Mouse (Mus musculus): ENCODE data around the gene Rbm20. TPM values are rescaled to one million over a fixed set of nuclear protein-coding genes. Genes with fewer than 3 reads are reported as not detected.
"Not testable (repeated sequence)": the region's sequence is repeated elsewhere in the genome, so short reads cannot be mapped to it uniquely, and the experiment has no call there.

The Rbm20 gene
- polyA plus RNA-seq, 1 experiment from 2014 or later, result 2.5 TPM

DNA sequence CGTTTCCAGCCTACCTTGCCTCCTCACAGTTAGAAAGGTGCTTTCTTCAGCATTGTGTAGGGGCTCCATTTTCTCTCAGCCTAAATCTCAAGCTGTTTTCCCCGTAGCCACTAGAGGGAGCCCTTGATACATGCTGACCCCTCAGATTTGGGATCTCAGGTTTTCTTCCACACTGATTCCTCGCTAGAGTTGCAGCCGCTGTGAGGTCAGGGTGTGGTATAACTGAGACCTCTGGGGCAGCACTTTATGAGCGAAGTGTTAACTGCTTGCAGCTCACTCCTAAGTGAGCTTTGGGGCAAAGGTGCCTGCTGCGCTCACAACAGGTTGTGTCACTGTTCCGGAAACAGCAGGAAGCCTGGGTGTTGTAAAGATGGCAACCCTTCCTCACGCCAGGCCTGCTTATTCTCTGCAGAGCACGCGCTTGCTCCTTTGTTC lies 28.3 kb upstream of the Rbm20 start:
- Histone ChIP-seq H3K9ac (ENCODE audit: low read depth, low read length) (no peak overlapping the region), H3K27ac (no peak overlapping the region), H3K4me2 (ENCODE audit: low read length) (peak overlapping the region; percentile 39; the same call in 1 of the 2 replicates), H3K4me3 (replicated peaks; ENCODE audit: low read depth, low read length) (no peak overlapping the region), H3K27me3 (ENCODE audit: insufficient read depth, low read length) (no peaks in the 10 kb centered on the region), H3K36me3 (ENCODE audit: insufficient read depth, low read length) (peaks cover 20% of the 10 kb centered on the region; the same call in 1 of the 2 replicates), H3K9me3 (replicated peaks; ENCODE audit: low read length) (no peaks in the 10 kb centered on the region), H3K4me1 (replicated peaks; ENCODE audit: insufficient read depth, low read length) (peaks cover 18% of the 10 kb centered on the region)
- TF ChIP-seq CTCF (IDR thresholded peaks at IDR 0.05; ENCODE audit: low read depth), result peak; percentile 97
- 17% methylated on average over 10 of the region's 10 CpGs for WGBS
- ATAC-seq (replicated peaks; ENCODE audit: low FRiP score, low read depth), result 0 out of 2 replicates have a peak, but pooled peaks have one; percentile 51
- peak; percentile 92 for DNase-seq (ENCODE audit: low spot score)

DNA sequence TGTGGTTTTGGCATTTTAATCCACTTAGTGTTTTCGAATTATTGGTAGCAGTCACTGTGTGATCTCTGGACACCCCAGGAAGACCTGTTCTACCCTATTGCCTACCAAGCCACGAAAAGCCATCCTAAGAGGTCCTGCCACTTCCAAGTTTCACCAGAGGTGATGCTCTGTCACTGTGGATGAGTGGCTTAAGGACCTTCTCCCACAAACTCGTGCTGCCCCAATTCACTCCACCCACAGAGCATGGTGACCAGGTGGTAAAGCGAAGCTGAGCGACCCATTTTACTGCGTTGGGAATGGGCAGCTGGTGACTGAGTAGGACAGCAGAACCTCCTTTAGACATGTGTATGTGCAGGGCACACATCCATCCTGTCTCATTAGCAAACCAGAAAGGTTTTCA lies 27.7 kb upstream of the Rbm20 start:
- Histone ChIP-seq H3K4me3 (replicated peaks; ENCODE audit: low read depth, low read length) (no peak overlapping the region), H3K4me2 (ENCODE audit: low read length) (no peak overlapping the region), H3K27ac (no peak overlapping the region), H3K4me1 (replicated peaks; ENCODE audit: insufficient read depth, low read length) (peaks cover 18% of the 10 kb centered on the region), H3K9me3 (replicated peaks; ENCODE audit: low read length) (no peaks in the 10 kb centered on the region), H3K9ac (ENCODE audit: low read depth, low read length) (no peak overlapping the region), H3K27me3 (ENCODE audit: insufficient read depth, low read length) (no peaks in the 10 kb centered on the region), H3K36me3 (ENCODE audit: insufficient read depth, low read length) (peaks cover 19% of the 10 kb centered on the region; the same call in 1 of the 2 replicates)
- WGBS, result 59% methylated on average over 6 of the region's 6 CpGs
- peak; percentile 53 for TF ChIP-seq CTCF (IDR thresholded peaks at IDR 0.05; ENCODE audit: low read depth)
- peak; percentile 1; the same call in 1 of the 2 replicates for ATAC-seq (replicated peaks; ENCODE audit: low FRiP score, low read depth)
- peak; percentile 57 for DNase-seq (ENCODE audit: low spot score)

- Histone ChIP-seq H3K9me3 (replicated peaks; ENCODE audit: low read length) (no peaks in the 10 kb centered on the region), H3K9ac (ENCODE audit: low read depth, low read length) (no peak overlapping the region), H3K4me2 (ENCODE audit: low read length) (no peak overlapping the region), H3K36me3 (ENCODE audit: insufficient read depth, low read length) (peaks cover 17% of the 10 kb centered on the region; the same call in 1 of the 2 replicates), H3K27ac (no peak overlapping the region), H3K4me3 (replicated peaks; ENCODE audit: low read depth, low read length) (no peak overlapping the region), H3K4me1 (replicated peaks; ENCODE audit: insufficient read depth, low read length) (peaks cover 18% of the 10 kb centered on the region), H3K27me3 (ENCODE audit: insufficient read depth, low read length) (no peaks in the 10 kb centered on the region)
- ATAC-seq (replicated peaks; ENCODE audit: low FRiP score, low read depth) (peak; percentile 49), DNase-seq (ENCODE audit: low spot score) (peak; percentile 86)
- WGBS, result 19% methylated on average over 5 of the region's 5 CpGs
- no peak for TF ChIP-seq CTCF (IDR thresholded peaks at IDR 0.05; ENCODE audit: low read depth)
Measured at GRCm38 (mm10) chr19:53649802-53650201, 27.3 kb upstream of the Rbm20 start.

GRCm38 (mm10) chr19:53650921-53651320 lies 26.2 kb upstream of the Rbm20 start:
- H3K27ac ChIP-seq, result no peak overlapping the region
- no peaks in the 10 kb centered on the region for H3K27me3 ChIP-seq (ENCODE audit: insufficient read depth, low read length)
- peaks cover 18% of the 10 kb centered on the region for H3K4me1 ChIP-seq (replicated peaks; ENCODE audit: insufficient read depth, low read length)
- no peak overlapping the region for H3K4me2 ChIP-seq (ENCODE audit: low read length)
- ATAC-seq (replicated peaks; ENCODE audit: low FRiP score, low read depth), result no peak
- no peak overlapping the region for H3K4me3 ChIP-seq (replicated peaks; ENCODE audit: low read depth, low read length)
- H3K9me3 ChIP-seq (replicated peaks; ENCODE audit: low read length), result no peaks in the 10 kb centered on the region
- no peak for DNase-seq (ENCODE audit: low spot score)
- TF ChIP-seq CTCF (IDR thresholded peaks at IDR 0.05; ENCODE audit: low read depth), result no peak
- H3K9ac ChIP-seq (ENCODE audit: low read depth, low read length), result no peak overlapping the region
- H3K36me3 ChIP-seq (ENCODE audit: insufficient read depth, low read length), result peaks cover 9% of the 10 kb centered on the region; the same call in 1 of the 2 replicates
- WGBS, result 72% methylated on average over 7 of the region's 7 CpGs

DNA sequence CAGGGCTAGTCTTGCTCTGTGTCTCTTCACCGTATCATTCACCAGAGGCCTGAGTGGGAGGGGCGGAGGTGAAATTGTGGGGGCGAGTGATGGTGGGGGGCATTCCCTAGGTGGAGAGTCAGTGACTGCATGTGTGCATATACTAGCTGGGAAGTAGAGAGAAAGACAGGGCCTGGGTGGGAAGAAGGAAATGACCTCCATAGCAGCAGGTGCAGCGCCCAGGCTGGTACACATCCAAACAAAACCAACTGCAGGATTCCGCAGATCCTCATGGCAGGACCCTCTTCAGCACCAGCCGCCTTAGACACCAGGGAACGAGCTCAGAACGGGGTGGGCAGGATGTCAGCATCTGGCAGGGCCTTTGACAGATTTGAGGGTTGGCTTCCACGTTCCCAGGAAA lies 24.8 kb upstream of the Rbm20 start:
- Histone ChIP-seq H3K9me3 (replicated peaks; ENCODE audit: low read length) (no peaks in the 10 kb centered on the region), H3K4me1 (replicated peaks; ENCODE audit: insufficient read depth, low read length) (peaks cover 18% of the 10 kb centered on the region), H3K4me3 (replicated peaks; ENCODE audit: low read depth, low read length) (no peak overlapping the region), H3K27me3 (ENCODE audit: insufficient read depth, low read length) (no peaks in the 10 kb centered on the region), H3K27ac (no peak overlapping the region), H3K9ac (ENCODE audit: low read depth, low read length) (no peak overlapping the region), H3K36me3 (ENCODE audit: insufficient read depth, low read length) (no peaks in the 10 kb centered on the region), H3K4me2 (ENCODE audit: low read length) (no peak overlapping the region)
- ATAC-seq (replicated peaks; ENCODE audit: low FRiP score, low read depth) (no peak), DNase-seq (ENCODE audit: low spot score) (no peak)
- TF ChIP-seq CTCF (IDR thresholded peaks at IDR 0.05; ENCODE audit: low read depth), result no peak
- WGBS, result 66% methylated on average over 9 of the region's 9 CpGs

GRCm38 (mm10) chr19:53653624-53654467 lies 23.3 kb upstream of the Rbm20 start:
- DNase-seq (ENCODE audit: low spot score) (peak; percentile 95), ATAC-seq (replicated peaks; ENCODE audit: low FRiP score, low read depth) (peak; percentile 87)
- no peak for TF ChIP-seq CTCF (IDR thresholded peaks at IDR 0.05; ENCODE audit: low read depth)
- 11% methylated on average over 20 of the region's 20 CpGs for WGBS
- peak overlapping the region; percentile 43 for H3K4me2 ChIP-seq (ENCODE audit: low read length)
- no peak overlapping the region for H3K9ac ChIP-seq (ENCODE audit: low read depth, low read length)
- peak overlapping the region; percentile 87 for H3K27ac ChIP-seq
- H3K4me1 ChIP-seq (replicated peaks; ENCODE audit: insufficient read depth, low read length), result peaks cover 17% of the 10 kb centered on the region
- H3K27me3 ChIP-seq (ENCODE audit: insufficient read depth, low read length), result no peaks in the 10 kb centered on the region
- H3K9me3 ChIP-seq (replicated peaks; ENCODE audit: low read length), result no peaks in the 10 kb centered on the region
- H3K36me3 ChIP-seq (ENCODE audit: insufficient read depth, low read length), result no peaks in the 10 kb centered on the region
- H3K4me3 ChIP-seq (replicated peaks; ENCODE audit: low read depth, low read length), result no peak overlapping the region

DNA sequence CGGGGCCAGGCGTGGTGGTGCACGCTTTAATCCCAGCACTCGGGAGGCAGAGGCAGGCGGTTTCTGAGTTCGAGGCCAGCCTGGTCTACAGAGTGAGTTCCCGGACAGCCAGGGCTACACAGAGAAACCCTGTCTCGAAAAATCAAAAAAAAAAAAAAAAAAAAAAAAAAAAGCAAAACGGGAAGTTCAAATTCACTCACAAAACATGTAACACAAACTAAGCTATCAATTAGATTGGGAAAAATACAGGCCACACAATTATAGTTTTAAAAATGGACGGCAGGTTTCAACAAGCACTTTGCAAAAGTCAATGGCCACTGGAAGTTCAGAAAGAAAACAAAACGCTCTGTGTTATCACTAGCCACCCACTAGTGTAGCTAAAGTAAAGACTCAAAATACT lies 20.7 kb upstream of the Rbm20 start:
- 90% methylated on average over 11 of the region's 11 CpGs for WGBS
- not testable (repeated sequence) for H3K4me3 ChIP-seq (replicated peaks; ENCODE audit: low read depth, low read length); H3K9me3 ChIP-seq (replicated peaks; ENCODE audit: low read length); H3K27me3 ChIP-seq (ENCODE audit: insufficient read depth, low read length); H3K9ac ChIP-seq (ENCODE audit: low read depth, low read length); ATAC-seq (replicated peaks; ENCODE audit: low FRiP score, low read depth); DNase-seq (ENCODE audit: low spot score); H3K36me3 ChIP-seq (ENCODE audit: insufficient read depth, low read length); H3K27ac ChIP-seq; H3K4me1 ChIP-seq (replicated peaks; ENCODE audit: insufficient read depth, low read length); H3K4me2 ChIP-seq (ENCODE audit: low read length)

Data from kidney, postnatal 0 days (tissue).